Mouse (Mus musculus) midbrain, postnatal 0 days (tissue): ENCODE results near the gene Ceacam9. TPM values are rescaled to one million over a fixed set of nuclear protein-coding genes. Genes with fewer than 3 reads are reported as not detected.
A peak's percentile ranks its signal among the peaks of the same experiment; 100 is the strongest.

Source experiments
- ATAC-seq: fragments of 200-750 bp; cut with Nextera tagmentation; 2 replicates; pipeline ENCODE4 v1.8.0; 2017; ENCODE audit warnings: moderate number of reproducible peaks, mild to moderate bottlenecking, moderate TSS enrichment, moderate library complexity; ENCODE audit not compliant: low FRiP score
- DNase-seq: peaks from one replicate; pipeline ENCODE4 v3.0.0-alpha.2; 2015; ENCODE audit warnings: low spot score
- H3K27ac ChIP-seq: fragments of 300-500 bp; sonication (generic); 2 replicates; pipeline ENCODE4 v1.5.1; 2014; ENCODE audit warnings: low read depth, mild to moderate bottlenecking, low read length, mixed read lengths
- H3K27me3 ChIP-seq: fragments of 300-500 bp; sonication (generic); 2 replicates; pipeline ENCODE4 v1.6.1; 2014; ENCODE audit warnings: low read length, control low read depth, mixed read lengths; ENCODE audit not compliant: insufficient read depth
- H3K36me3 ChIP-seq: fragments of 300-500 bp; sonication (generic); 2 replicates; pipeline ENCODE4 v1.6.1; 2014; ENCODE audit warnings: low read length, control low read depth, mixed read lengths; ENCODE audit not compliant: insufficient read depth
- H3K4me1 ChIP-seq: fragments of 300-500 bp; sonication (generic); 2 replicates; pipeline ENCODE4 v1.6.1; 2014; ENCODE audit warnings: mild to moderate bottlenecking, control low read depth, antibody characterized with exemption, low read length, mixed read lengths; ENCODE audit not compliant: insufficient read depth
- H3K4me2 ChIP-seq: fragments of 300-500 bp; sonication (generic); 2 replicates; pipeline ENCODE4 v1.6.1; 2014; ENCODE audit warnings: low read depth, mild to moderate bottlenecking, low read length, mixed read lengths; ENCODE audit not compliant: poor library complexity, severe bottlenecking
- H3K4me3 ChIP-seq: fragments of 300-500 bp; sonication (generic); 2 replicates; pipeline ENCODE4 v1.5.1; 2014; ENCODE audit warnings: low read depth, mild to moderate bottlenecking, low read length, moderate library complexity
- H3K9ac ChIP-seq: fragments of 300-500 bp; sonication (generic); replicated peaks from 2 replicates; pipeline ENCODE4 v1.6.1; 2014; ENCODE audit warnings: mild to moderate bottlenecking, low read length, moderate library complexity, mixed read lengths; ENCODE audit not compliant: poor library complexity, severe bottlenecking
- H3K9me3 ChIP-seq: fragments of 300-500 bp; sonication (generic); 2 replicates; pipeline ENCODE4 v1.6.1; 2016; ENCODE audit warnings: low read length, control low read depth
- CTCF ChIP-seq: IDR thresholded peaks from 2 replicates; pipeline ENCODE4 v1.5.1; 2016; ENCODE audit warnings: antibody characterized with exemption, mild to moderate bottlenecking
- WGBS: fragments of 180-500 bp; shearing (Covaris S2); extraction: QIAGEN DNeasy Blood & Tissue Kit; methylation state at CpG from one replicate; pipeline ENCODE4 v1.1.7; 2014; 5-methylcytosine and 5-hydroxymethylcytosine counted together
- polyA plus RNA-seq: library from polyadenylated mRNA; unstranded; fragments of >200 nt; fragmentation: Nextera tagmentation; extraction: Ambion mirVana; gene quantifications from 2 replicates; pipeline ENCODE4 v1.2.1, GENCODE M21; 2015
- total RNA-seq: library from RNA; depleted of rRNA; stranded (reverse); fragments of >200 nt; gene quantifications from 2 replicates; pipeline ENCODE4 v1.2.3, GENCODE M21; 2014

Gene Ceacam9
- total and polyA plus RNA-seq, 2 experiments from 2014 or later = 0.21 TPM; not detected in 1

GRCm38 (mm10) chr7:16746093-16746492, 24.4 kb downstream of the Ceacam9 start:
- Histone ChIP-seq H3K9ac (no peak overlapping the region), H3K27ac (no peak overlapping the region), H3K4me3 (no peak overlapping the region), H3K27me3 (no peaks in the 10 kb centered on the region), H3K4me2 (no peak overlapping the region), H3K9me3 (no peaks in the 10 kb centered on the region), H3K36me3 (peaks cover 47% of the 10 kb centered on the region), H3K4me1 (no peaks in the 10 kb centered on the region)
- TF ChIP-seq CTCF = peak; percentile 86
- DNase-seq = peak; percentile 83
- 50% methylated on average over 3 of the region's 3 CpGs for WGBS
- no peak for ATAC-seq

DNA sequence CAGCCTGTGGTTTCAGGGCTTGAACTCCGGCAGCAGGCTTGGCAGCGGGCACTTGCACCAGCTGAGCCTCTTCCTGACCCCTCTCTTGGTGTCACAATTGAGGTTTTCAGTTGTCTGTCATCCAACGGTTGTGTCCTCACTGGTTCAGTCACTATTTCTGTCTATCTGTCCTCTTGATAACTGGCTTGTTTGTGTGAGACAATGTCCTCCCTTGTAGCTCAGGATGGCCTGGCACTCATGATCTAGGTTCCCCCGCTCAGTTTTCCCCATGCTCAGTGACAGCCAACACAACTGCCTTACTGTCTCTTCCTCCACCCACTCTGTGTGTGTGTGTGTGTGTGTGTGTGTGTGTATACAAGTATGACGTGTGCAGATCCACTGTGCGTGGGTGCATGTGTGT, 25.9 kb downstream of the Ceacam9 start:
- ATAC-seq = no peak

DNA sequence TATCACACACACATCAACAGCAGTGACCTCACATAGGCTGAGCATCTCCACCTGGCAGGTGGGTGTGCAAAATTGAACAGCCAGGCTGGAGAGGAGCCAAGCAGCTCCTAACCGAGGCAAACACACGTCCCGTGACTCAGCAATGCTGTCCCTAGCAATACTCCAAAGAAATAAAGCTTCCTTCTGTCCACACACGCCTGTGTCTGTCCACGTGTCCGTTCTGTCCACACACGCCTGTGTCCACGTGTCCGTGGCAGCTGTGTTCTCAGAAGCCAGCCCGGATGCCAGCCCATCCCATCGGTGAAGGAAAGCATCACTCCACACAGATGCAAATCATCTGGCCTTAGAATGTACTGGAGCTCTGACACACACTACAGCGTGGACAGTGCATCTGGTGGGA, 30.3 kb downstream of the Ceacam9 start:
- H3K4me1 ChIP-seq = no peaks in the 10 kb centered on the region
- TF ChIP-seq CTCF = no peak
- no peak for ATAC-seq
- no peak overlapping the region for H3K27ac ChIP-seq
- no peak overlapping the region for H3K9ac ChIP-seq
- H3K4me2 ChIP-seq = no peak overlapping the region
- no peak for DNase-seq
- H3K27me3 ChIP-seq = no peaks in the 10 kb centered on the region
- 87% methylated on average over 12 of the region's 12 CpGs for WGBS
- H3K36me3 ChIP-seq = peaks cover 26% of the 10 kb centered on the region
- no peak overlapping the region for H3K4me3 ChIP-seq
- no peaks in the 10 kb centered on the region for H3K9me3 ChIP-seq

More for the DNA sequence above, 25.9 kb downstream of the Ceacam9 start:
- H3K27me3 ChIP-seq = no peaks in the 10 kb centered on the region
- WGBS = 96% methylated on average over 6 of the region's 6 CpGs
- no peak overlapping the region for H3K4me2 ChIP-seq
- DNase-seq = no peak
- peaks cover 47% of the 10 kb centered on the region for H3K36me3 ChIP-seq
- H3K27ac ChIP-seq = no peak overlapping the region
- no peaks in the 10 kb centered on the region for H3K4me1 ChIP-seq
- H3K9ac ChIP-seq = no peak overlapping the region
- no peak for TF ChIP-seq CTCF
- no peaks in the 10 kb centered on the region for H3K9me3 ChIP-seq
- H3K4me3 ChIP-seq = no peak overlapping the region

- WGBS = 71% methylated on average over 17 of the region's 17 CpGs
- TF ChIP-seq CTCF = no peak
- Histone ChIP-seq H3K4me3 (no peak overlapping the region), H3K4me1 (no peaks in the 10 kb centered on the region), H3K36me3 (no peaks in the 10 kb centered on the region), H3K27ac (no peak overlapping the region), H3K9ac (no peak overlapping the region), H3K27me3 (no peaks in the 10 kb centered on the region), H3K4me2 (no peak overlapping the region), H3K9me3 (no peaks in the 10 kb centered on the region)
- DNase-seq (no peak), ATAC-seq (no peak)
These were observed 33.8 kb downstream of the Ceacam9 start for GRCm38 (mm10) chr7:16755362-16756017.

- TF ChIP-seq CTCF = no peak
- H3K36me3 ChIP-seq = no peaks in the 10 kb centered on the region
- WGBS = 36% methylated on average over 10 of the region's 11 CpGs
- DNase-seq (peak; percentile 84), ATAC-seq (peak; percentile 84)
- no peak overlapping the region for H3K4me2 ChIP-seq
- no peak overlapping the region for H3K9ac ChIP-seq
- H3K27me3 ChIP-seq = no peaks in the 10 kb centered on the region
- no peaks in the 10 kb centered on the region for H3K9me3 ChIP-seq
- no peak overlapping the region for H3K27ac ChIP-seq
- no peak overlapping the region for H3K4me3 ChIP-seq
- no peaks in the 10 kb centered on the region for H3K4me1 ChIP-seq
These were observed 37.3 kb downstream of the Ceacam9 start for GRCm38 (mm10) chr7:16758872-16759574.

DNA sequence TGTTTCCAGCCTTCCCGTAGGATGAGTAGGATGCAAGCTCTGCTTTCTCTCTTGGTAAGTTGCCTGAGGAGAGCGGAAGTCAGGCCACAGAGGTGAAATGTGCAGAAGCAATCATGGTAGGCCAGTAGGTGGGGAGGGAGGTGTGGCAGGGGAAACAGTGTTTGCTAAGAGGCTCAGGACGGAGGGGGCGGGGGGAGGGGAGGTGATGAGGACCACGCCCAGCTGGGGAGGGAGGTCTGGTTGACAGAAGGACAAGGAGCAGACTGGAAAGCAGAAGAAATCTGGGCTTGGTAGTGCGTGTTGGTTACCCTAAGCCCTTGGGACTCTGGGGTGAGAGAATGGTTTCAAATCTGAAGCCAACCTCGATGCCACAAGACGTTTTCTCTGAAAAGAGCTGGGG, 38.6 kb downstream of the Ceacam9 start:
- H3K9ac ChIP-seq = no peak overlapping the region
- H3K27ac ChIP-seq = no peak overlapping the region
- DNase-seq = no peak
- no peak for TF ChIP-seq CTCF
- no peak for ATAC-seq
- H3K4me2 ChIP-seq = no peak overlapping the region
- no peaks in the 10 kb centered on the region for H3K9me3 ChIP-seq
- H3K27me3 ChIP-seq = no peaks in the 10 kb centered on the region
- H3K4me3 ChIP-seq = no peak overlapping the region
- no peaks in the 10 kb centered on the region for H3K4me1 ChIP-seq
- 30% methylated on average over 8 of the region's 8 CpGs for WGBS
- no peaks in the 10 kb centered on the region for H3K36me3 ChIP-seq
